ENCODE assay signal across 22 mouse cellular contexts in the genomic region with DNA sequence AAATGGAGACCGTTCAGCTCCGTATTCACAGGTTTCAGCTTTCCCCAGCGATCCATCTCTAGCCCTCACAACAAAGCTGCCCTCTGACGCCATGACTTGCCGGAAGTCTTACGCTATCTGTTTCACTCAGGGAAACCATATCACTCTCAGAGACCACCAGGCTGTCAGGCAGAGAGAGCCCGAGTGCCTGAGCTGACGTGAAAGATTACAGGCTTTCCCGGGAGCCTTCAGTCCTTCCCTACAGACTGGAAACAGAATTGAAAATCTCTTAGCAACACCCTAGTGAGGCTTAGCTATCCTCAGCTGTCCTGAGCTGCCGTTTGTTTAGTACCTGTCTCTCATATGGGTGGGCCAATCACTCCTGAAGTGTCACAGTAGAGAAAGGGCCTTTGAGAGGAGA. TPM values are rescaled to one million over a fixed set of nuclear protein-coding genes. Genes with fewer than 3 reads are reported as not detected.
DNase-seq lines count a peak whose midpoint lies in the region; ATAC-seq lines count a peak whose summit lies in the region.
"Had no signal": no experiment of that assay in that cellular context is flagged by ENCODE, and none has a peak within 500 bp of the region (broad histone marks: within the 10 kb centered on the region; RNA-seq: fewer than 3 reads in every experiment).

No protein-coding gene starts in this region.

- no peaks in the 10 kb centered on the region for H3K36me3 ChIP-seq in hindbrain, embryonic 14.5 days (replicated peaks; ENCODE audit: control insufficient read depth, insufficient read depth)
- H3K36me3 ChIP-seq in hindbrain, embryonic 13.5 days = no peaks in the 10 kb centered on the region
- H3K36me3 ChIP-seq in limb, embryonic 10.5 days = no peaks in the 10 kb centered on the region
- H3K36me3 ChIP-seq in midbrain, embryonic 15.5 days (replicated peaks) = no peaks in the 10 kb centered on the region
- H3K36me3 ChIP-seq: limb, embryonic 15.5 days; neural tube, embryonic 13.5 days had no signal

- H3K27ac ChIP-seq in hindbrain, embryonic 14.5 days = no peak overlapping the region
- H3K27ac ChIP-seq in hindbrain, embryonic 13.5 days = no peak overlapping the region; the same call in 1 of the 2 replicates
- no peak overlapping the region for H3K27ac ChIP-seq in limb, embryonic 10.5 days
- H3K27ac ChIP-seq in midbrain, embryonic 15.5 days = no peak overlapping the region
- H3K27ac ChIP-seq: limb, embryonic 15.5 days; neural tube, embryonic 13.5 days had no signal

- H3K4me1 ChIP-seq in hindbrain, embryonic 14.5 days (replicated peaks; ENCODE audit: control insufficient read depth, insufficient read depth, low read length) = no peaks in the 10 kb centered on the region
- peaks cover 5% of the 10 kb centered on the region; the same call in 1 of the 2 replicates for H3K4me1 ChIP-seq in hindbrain, embryonic 13.5 days (replicated peaks)
- no peaks in the 10 kb centered on the region for H3K4me1 ChIP-seq in limb, embryonic 10.5 days
- peaks cover 4% of the 10 kb centered on the region; the same call in 1 of the 2 replicates for H3K4me1 ChIP-seq in midbrain, embryonic 15.5 days
- H3K4me1 ChIP-seq: limb, embryonic 15.5 days; neural tube, embryonic 13.5 days had no signal

- no peak overlapping the region for H3K9ac ChIP-seq in hindbrain, embryonic 14.5 days
- no peak overlapping the region for H3K9ac ChIP-seq in hindbrain, embryonic 13.5 days
- no peak overlapping the region for H3K9ac ChIP-seq in midbrain, embryonic 15.5 days
- H3K9ac ChIP-seq: limb, embryonic 15.5 days; neural tube, embryonic 13.5 days had no signal

- peak; percentile 13 for DNase-seq in embryo, embryonic 10 days (ENCODE audit: low spot score)
- no peak for DNase-seq in embryo, embryonic 11 days
- DNase-seq in hindbrain, embryonic 14.5 days (ENCODE audit: low spot score) = no peak
- DNase-seq in limb, embryonic 10.5 days (ENCODE audit: low spot score) = peak; percentile 20
- DNase-seq in kidney, postnatal 4 days = no peak
- no peak for DNase-seq in layer of hippocampus, postnatal 25 days (ENCODE audit: extremely low spot score in 1 of 2, low spot score in 1 of 2)
- DNase-seq: cerebellum, adult 18-20 months; kidney, adult 9 months had no signal

- no peaks in the 10 kb centered on the region for H3K27me3 ChIP-seq in hindbrain, embryonic 14.5 days (ENCODE audit: control insufficient read depth, insufficient read depth, low read length)
- no peaks in the 10 kb centered on the region for H3K27me3 ChIP-seq in hindbrain, embryonic 13.5 days
- H3K27me3 ChIP-seq in limb, embryonic 10.5 days (ENCODE audit: low read depth, poor library complexity, severe bottlenecking) = no peaks in the 10 kb centered on the region
- no peaks in the 10 kb centered on the region for H3K27me3 ChIP-seq in midbrain, embryonic 15.5 days (replicated peaks)
- H3K27me3 ChIP-seq: limb, embryonic 15.5 days; neural tube, embryonic 13.5 days had no signal

- 53% methylated on average over 10 of the region's 10 CpGs for WGBS in hindbrain, embryonic 14.5 days
- WGBS in hindbrain, embryonic 13.5 days = 54% methylated on average over 10 of the region's 10 CpGs
- 74% methylated on average over 10 of the region's 10 CpGs for WGBS in limb, embryonic 10.5 days
- 41% methylated on average over 10 of the region's 10 CpGs for WGBS in midbrain, embryonic 15.5 days

- peak; percentile 31; the same call in 1 of the 2 replicates for ATAC-seq in hindbrain, embryonic 14.5 days (ENCODE audit: low FRiP score)
- ATAC-seq in hindbrain, embryonic 13.5 days (ENCODE audit: low FRiP score) = no peak
- ATAC-seq in midbrain, embryonic 15.5 days (replicated peaks) = peak; percentile 39
- ATAC-seq: hindbrain, embryonic 16.5 days; Patski had no signal

- H3K9me3 ChIP-seq in hindbrain, embryonic 14.5 days (ENCODE audit: control insufficient read depth, low read length) = no peaks in the 10 kb centered on the region
- H3K9me3 ChIP-seq in hindbrain, embryonic 13.5 days = no peaks in the 10 kb centered on the region
- H3K9me3 ChIP-seq in limb, embryonic 10.5 days (replicated peaks) = no peaks in the 10 kb centered on the region
- H3K9me3 ChIP-seq in midbrain, embryonic 15.5 days = no peaks in the 10 kb centered on the region
- H3K9me3 ChIP-seq: limb, embryonic 15.5 days; neural tube, embryonic 13.5 days had no signal

- H3K4me2 ChIP-seq in hindbrain, embryonic 14.5 days (replicated peaks) = no peak overlapping the region
- no peak overlapping the region for H3K4me2 ChIP-seq in hindbrain, embryonic 13.5 days
- H3K4me2 ChIP-seq in midbrain, embryonic 15.5 days = no peak overlapping the region
- H3K4me2 ChIP-seq: limb, embryonic 15.5 days; neural tube, embryonic 13.5 days had no signal

- H3K4me3 ChIP-seq in hindbrain, embryonic 14.5 days (replicated peaks; ENCODE audit: low read length) = no peak overlapping the region
- no peak overlapping the region for H3K4me3 ChIP-seq in hindbrain, embryonic 13.5 days
- no peak overlapping the region for H3K4me3 ChIP-seq in limb, embryonic 10.5 days
- H3K4me3 ChIP-seq in midbrain, embryonic 15.5 days = no peak overlapping the region
- H3K4me3 ChIP-seq: limb, embryonic 15.5 days; neural tube, embryonic 13.5 days had no signal

RNA-seq across cellular contexts. Expression of gene Rpl36-ps4, which starts 54.6 kb away (rescaled TPM):
- polyA plus RNA-seq in hindbrain, embryonic 14.5 days (2014; fragmentation: Nextera tagmentation; extraction: Ambion mirVana) = not detected in 2 replicates
- not detected in 2 replicates for polyA plus RNA-seq in hindbrain, embryonic 13.5 days (2015; fragmentation: Nextera tagmentation; extraction: Ambion mirVana)
- not detected in 2 replicates for polyA plus RNA-seq in limb, embryonic 10.5 days (2016; fragmentation: Nextera tagmentation; extraction: Ambion mirVana)
- polyA plus RNA-seq in midbrain, embryonic 15.5 days (2015; fragmentation: Nextera tagmentation; extraction: Ambion mirVana) = not detected in 2 replicates
- not detected for total RNA-seq in layer of hippocampus, postnatal 25 days (2021)
- total RNA-seq: adrenal gland, adult 18-20 months; CH12.LX; layer of hippocampus, adult 18-20 months; left cerebral cortex, adult 8-10 months had no signal
- polyA plus RNA-seq: embryonic facial prominence, embryonic 11.5 days; heart, embryonic 16.5 days; hindbrain, embryonic 16.5 days; limb, embryonic 15.5 days; lung, embryonic 16.5 days; neural tube, embryonic 13.5 days; Patski; testis, adult 2 months had no signal

Comparison
In these comparisons a context has a peak if more than half of its experiments do, and no peak if none do; other contexts are left out.
1. DNase-seq: peak in embryo, embryonic 10 days (single experiment) and limb, embryonic 10.5 days (single experiment); none in embryo, embryonic 11 days (single experiment), hindbrain, embryonic 14.5 days (single experiment), kidney, postnatal 4 days (0 of 2) and layer of hippocampus, postnatal 25 days (0 of 2).